Mouse (Mus musculus): ENCODE measurements around the gene Lrrc14b. TPM values are rescaled to one million over a fixed set of nuclear protein-coding genes. Genes with fewer than 3 reads are reported as not detected.
A peak's percentile ranks its signal among the peaks of the same experiment; 100 is the strongest.

Lrrc14b gene
- not detected in 2 replicates for polyA plus RNA-seq (2016; fragmentation: Nextera tagmentation; extraction: Ambion mirVana)

DNA sequence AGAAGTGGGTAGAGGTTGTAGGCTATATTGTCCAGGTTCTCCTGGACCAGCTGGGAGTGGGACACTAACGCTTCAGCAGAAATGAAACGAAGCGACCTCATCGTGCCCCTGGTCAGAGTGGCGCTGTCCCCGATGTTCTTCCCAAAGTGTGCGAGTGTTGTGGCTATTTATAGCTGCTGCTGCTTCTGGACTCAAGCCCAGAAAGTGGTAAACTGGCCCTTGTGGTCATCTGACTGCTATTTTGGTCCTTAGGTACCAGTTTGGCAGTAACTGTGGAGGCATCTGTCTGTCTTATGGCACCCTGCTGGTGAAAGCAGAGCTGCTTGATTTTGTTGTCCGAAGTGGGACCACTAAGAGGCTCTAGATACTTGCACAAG lies at the start of gene Lrrc14b:
TSS of gene Lrrc14b (minus strand) at position 147 of the 377 bp plus-strand sequence.
- ATAC-seq (ENCODE audit: low FRiP score, low read depth), result no peak
- no peak within 1 kb of the TSS for H3K4me2 ChIP-seq (replicated peaks)
- no peaks in the 10 kb centered on the region for H3K27me3 ChIP-seq
- H3K36me3 ChIP-seq, result peaks cover 22% of the 10 kb centered on the region; the same call in 1 of the 2 replicates
- no peak within 1 kb of the TSS for H3K4me3 ChIP-seq
- H3K9me3 ChIP-seq, result no peaks in the 10 kb centered on the region
- no peak within 1 kb of the TSS; the same call in 1 of the 2 replicates for H3K9ac ChIP-seq (replicated peaks)
- H3K4me1 ChIP-seq, result no peaks in the 10 kb centered on the region
- WGBS, result 86% methylated on average over 8 of the region's 8 CpGs
- H3K27ac ChIP-seq (replicated peaks), result no peak within 1 kb of the TSS

DNA sequence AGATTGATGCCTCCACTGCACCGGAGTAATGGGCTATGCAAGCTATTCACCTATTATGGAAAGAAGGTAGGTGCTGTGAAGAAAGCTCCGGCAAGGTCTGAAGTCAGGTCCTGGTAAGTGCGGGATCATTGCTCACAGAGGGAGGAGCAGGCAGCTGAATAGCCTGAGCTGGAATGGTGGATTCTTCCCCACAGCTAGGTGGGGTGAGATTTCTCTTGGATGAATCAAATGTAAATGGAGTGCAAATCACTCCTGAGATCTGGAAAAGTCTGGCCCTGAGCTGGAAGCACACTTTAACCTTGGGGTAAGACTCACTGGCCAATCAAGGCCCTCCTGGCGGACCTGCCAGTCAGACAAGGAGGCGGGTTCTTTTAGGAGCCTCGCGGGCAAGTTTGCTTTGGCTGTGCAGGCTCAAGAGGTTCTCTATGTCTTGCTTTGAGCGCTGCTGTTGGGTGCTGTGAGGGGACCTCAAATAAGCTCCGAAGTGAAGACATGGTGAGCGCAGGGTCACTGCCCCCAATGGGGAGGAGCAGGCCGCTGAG lies 35.6 kb upstream of the Lrrc14b start, which contains the start of gene Ftl1-ps1:
TSS of gene Ftl1-ps1 (plus strand) at position 397 of the 542 bp plus-strand sequence.
- H3K4me3 ChIP-seq, result no peak within 1 kb of the TSS
- no peaks in the 10 kb centered on the region for H3K4me1 ChIP-seq
- peak within 1 kb of the TSS; percentile 19; the same call in 1 of the 2 replicates for H3K4me2 ChIP-seq (replicated peaks)
- no peak for ATAC-seq (ENCODE audit: low FRiP score, low read depth)
- H3K9ac ChIP-seq (replicated peaks), result no peak within 1 kb of the TSS
- no peak within 1 kb of the TSS for H3K27ac ChIP-seq (replicated peaks)
- 11% methylated on average over 11 of the region's 11 CpGs for WGBS
- H3K36me3 ChIP-seq, result no peaks in the 10 kb centered on the region
- no peaks in the 10 kb centered on the region for H3K27me3 ChIP-seq
- H3K9me3 ChIP-seq, result no peaks in the 10 kb centered on the region

DNA sequence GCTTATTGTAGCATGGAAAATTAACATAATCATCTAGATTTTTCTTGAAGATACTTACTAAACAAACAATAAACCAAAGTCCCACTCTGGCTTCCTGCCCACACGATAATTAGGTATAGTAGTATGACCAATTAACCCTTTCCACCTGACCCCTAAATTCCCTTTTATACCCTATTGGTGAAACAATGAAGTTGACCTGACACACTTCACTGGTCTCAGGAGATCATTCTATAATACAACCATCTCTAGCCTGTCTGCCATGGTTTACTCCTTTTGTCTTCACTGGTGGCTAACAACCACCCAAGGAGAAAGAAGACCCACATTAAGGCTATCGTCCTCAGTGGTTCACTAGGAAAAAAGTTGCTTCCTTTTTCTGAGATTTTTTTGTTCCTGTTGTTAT lies 27.4 kb upstream of the Lrrc14b start:
- Histone ChIP-seq H3K4me1 (no peaks in the 10 kb centered on the region), H3K36me3 (no peaks in the 10 kb centered on the region), H3K9me3 (no peaks in the 10 kb centered on the region), H3K4me3 (no peak overlapping the region), H3K27me3 (no peaks in the 10 kb centered on the region), H3K9ac (replicated peaks) (no peak overlapping the region), H3K4me2 (replicated peaks) (no peak overlapping the region), H3K27ac (replicated peaks) (no peak overlapping the region)
- ATAC-seq (ENCODE audit: low FRiP score, low read depth), result peak; percentile 45; the same call in 1 of the 2 replicates
- 86% methylated on average over 2 of the region's 2 CpGs for WGBS

DNA sequence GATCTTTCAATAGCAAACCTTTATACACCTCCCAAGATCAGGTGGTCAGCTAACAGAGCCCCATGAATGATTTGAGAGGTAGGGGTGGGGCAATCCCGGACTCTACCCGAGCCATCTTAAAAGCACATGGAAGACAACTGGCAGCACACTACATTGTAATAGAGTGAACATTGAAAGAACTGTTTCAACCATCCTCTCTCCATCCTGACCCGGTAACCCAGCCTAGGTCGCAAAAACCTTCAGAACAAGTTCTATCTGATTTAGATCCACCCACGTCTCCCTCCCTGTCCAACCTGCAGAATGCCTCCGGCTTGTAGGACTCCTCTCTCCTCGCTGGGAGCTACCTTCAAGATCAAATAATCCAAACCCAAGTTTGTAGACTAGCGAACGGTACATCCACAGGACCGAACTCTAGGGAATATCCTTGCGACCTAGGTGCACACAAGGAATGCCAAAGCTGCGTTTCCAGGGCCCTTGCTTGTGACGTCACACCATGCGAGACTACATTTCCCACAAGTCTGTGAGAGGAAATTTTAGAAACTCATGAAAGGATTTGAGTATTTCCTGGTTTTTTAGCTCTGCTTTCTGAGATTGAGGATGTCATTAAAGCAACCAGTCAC lies 26.7 kb upstream of the Lrrc14b start, which contains the start of gene Zfp72:
TSS of gene Zfp72 (minus strand) at position 466 of the 620 bp plus-strand sequence.
- no peaks in the 10 kb centered on the region for H3K9me3 ChIP-seq
- peak within 1 kb of the TSS; percentile 49 for H3K4me3 ChIP-seq
- peak; percentile 86 for ATAC-seq (ENCODE audit: low FRiP score, low read depth)
- peak within 1 kb of the TSS; percentile 57 for H3K4me2 ChIP-seq (replicated peaks)
- 2% methylated on average over 14 of the region's 14 CpGs for WGBS
- peak within 1 kb of the TSS; percentile 46; the same call in 1 of the 2 replicates for H3K9ac ChIP-seq (replicated peaks)
- H3K4me1 ChIP-seq, result no peaks in the 10 kb centered on the region
- H3K27me3 ChIP-seq, result no peaks in the 10 kb centered on the region
- H3K27ac ChIP-seq (replicated peaks), result no peak within 1 kb of the TSS
- H3K36me3 ChIP-seq, result no peaks in the 10 kb centered on the region

DNA sequence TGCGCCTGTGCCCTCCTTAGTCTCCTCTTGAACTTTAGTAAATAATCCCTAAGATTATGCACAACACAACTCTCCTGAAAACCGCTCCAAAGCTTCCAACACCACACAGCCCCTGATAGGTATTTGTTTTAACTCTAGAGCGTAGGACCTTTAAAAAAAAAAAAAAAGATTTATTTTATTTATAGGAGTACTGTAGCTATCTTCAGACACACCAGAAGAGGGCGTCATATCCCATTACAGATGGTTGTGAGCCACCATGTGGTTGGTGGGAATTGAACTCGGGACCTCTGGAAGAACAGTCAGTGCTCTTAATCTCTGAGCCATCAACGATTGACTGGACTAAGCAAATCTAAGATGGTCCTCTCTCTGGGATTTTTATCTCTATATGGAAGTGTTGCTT lies 25.9 kb upstream of the Lrrc14b start:
- Histone ChIP-seq H3K4me1 (no peaks in the 10 kb centered on the region), H3K27me3 (no peaks in the 10 kb centered on the region)
- ATAC-seq (ENCODE audit: low FRiP score, low read depth), result no peak

DNA sequence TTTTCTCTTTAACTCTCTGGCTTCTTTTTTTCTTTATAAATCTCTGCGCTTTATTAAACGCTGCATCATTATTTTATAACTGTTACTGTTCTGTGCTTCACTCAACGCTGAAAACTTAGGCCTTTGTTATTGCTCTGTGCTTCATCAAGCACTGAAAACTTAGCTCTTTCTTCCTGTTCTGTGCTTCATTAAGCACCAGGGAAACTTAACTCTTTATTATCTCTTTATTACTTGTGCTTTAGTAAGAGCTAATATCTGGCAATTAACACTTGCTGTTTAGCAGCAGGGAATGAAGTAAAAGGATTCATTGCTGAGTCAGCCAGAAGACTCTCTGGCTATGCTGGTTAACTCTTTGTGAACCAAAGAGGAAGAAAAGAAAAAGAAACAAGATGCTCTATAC lies 18.5 kb upstream of the Lrrc14b start:
- Histone ChIP-seq H3K27me3 (no peaks in the 10 kb centered on the region), H3K4me1 (peaks cover 11% of the 10 kb centered on the region; the same call in 1 of the 2 replicates), H3K36me3 (no peaks in the 10 kb centered on the region), H3K4me2 (replicated peaks) (no peak overlapping the region), H3K9ac (replicated peaks) (no peak overlapping the region), H3K9me3 (no peaks in the 10 kb centered on the region), H3K27ac (replicated peaks) (no peak overlapping the region), H3K4me3 (no peak overlapping the region)
- no peak for ATAC-seq (ENCODE audit: low FRiP score, low read depth)
- WGBS, result 73% methylated on average over 3 of the region's 3 CpGs

More for the DNA sequence above, 25.9 kb upstream of the Lrrc14b start:
- Histone ChIP-seq H3K9ac (replicated peaks) (no peak overlapping the region), H3K36me3 (no peaks in the 10 kb centered on the region), H3K27ac (replicated peaks) (no peak overlapping the region), H3K4me3 (peak overlapping the region; percentile 49), H3K4me2 (replicated peaks) (peak overlapping the region; percentile 57), H3K9me3 (no peaks in the 10 kb centered on the region)
- 69% methylated on average over 6 of the region's 6 CpGs for WGBS

DNA sequence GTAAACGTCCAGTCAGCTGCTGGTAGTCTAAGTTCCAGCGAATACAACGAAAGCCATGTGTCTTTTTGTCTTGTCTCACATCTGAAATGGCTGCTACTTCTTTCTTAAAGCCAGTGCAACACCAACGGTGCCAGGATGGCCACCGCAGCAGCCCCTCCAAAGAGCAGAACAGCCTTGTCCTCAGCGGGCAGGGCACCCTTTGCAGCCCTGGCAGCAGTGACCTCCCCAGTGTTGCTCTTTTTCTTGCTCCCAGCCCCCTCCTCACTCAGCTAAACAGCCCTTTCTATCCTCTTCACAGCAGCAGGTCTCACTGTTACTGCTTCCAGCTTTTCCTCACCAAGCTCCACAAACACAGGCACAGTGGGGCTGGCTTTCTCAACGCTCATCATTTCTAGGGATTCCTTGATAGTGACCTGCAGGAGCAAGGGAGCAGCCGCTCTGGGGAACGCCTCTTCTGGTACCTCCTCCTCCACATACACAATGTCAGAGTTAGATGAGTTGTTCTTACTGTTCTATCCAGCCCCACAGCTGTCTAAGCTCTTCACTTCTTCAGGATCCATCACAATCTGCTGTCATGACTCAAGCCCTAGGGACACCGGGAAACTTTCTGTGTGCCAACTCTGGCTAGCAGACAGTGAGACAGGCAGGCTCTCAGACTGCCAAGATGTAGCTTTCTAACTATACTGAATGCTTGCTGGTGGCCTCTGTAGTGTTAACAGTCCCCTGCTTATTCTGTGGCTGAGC lies 17.9 kb upstream of the Lrrc14b start:
- no peak overlapping the region for H3K4me2 ChIP-seq (replicated peaks)
- no peak overlapping the region for H3K27ac ChIP-seq (replicated peaks)
- no peak for ATAC-seq (ENCODE audit: low FRiP score, low read depth)
- H3K9me3 ChIP-seq, result no peaks in the 10 kb centered on the region
- H3K4me3 ChIP-seq, result no peak overlapping the region
- H3K9ac ChIP-seq (replicated peaks), result no peak overlapping the region
- H3K36me3 ChIP-seq, result no peaks in the 10 kb centered on the region
- WGBS, result 83% methylated on average over 10 of the region's 10 CpGs
- H3K27me3 ChIP-seq, result no peaks in the 10 kb centered on the region
- H3K4me1 ChIP-seq, result peaks cover 11% of the 10 kb centered on the region; the same call in 1 of the 2 replicates

DNA sequence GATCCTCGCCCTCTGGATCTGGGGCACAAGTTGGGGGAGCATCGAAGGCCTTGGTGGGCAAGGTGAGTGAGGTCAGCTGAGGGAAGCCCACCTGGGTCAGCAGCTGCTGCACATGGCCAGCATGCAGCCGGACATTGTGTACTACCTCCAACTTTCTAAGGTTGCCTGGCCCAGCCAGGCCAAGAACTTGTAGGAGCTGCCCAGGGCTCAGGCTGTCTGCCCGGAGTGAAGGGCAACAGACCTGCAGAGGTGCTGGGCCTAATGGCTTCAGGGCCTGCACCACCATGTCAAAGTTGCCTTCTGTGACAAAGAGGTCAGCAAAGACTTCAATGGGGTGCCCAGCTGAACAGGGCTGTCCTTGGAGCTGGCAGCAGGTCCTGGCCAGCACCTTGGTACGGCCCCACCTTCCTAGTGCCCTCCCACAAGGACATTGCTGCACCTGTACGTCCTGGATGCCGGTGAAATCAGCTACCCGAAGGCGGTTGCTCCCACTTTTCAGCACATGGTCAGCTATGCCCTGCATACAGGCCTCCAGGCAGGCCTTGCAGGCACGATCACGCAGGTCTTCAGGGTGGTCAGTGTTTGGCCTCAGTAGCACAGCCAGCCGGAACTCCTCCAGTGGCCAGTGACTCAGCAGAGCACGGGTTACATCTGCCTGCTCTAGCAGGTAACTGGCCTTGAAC lies 488 bp downstream of the Lrrc14b start:
- Histone ChIP-seq H3K27ac (replicated peaks) (no peak overlapping the region), H3K4me1 (no peaks in the 10 kb centered on the region), H3K36me3 (peaks cover 27% of the 10 kb centered on the region), H3K9me3 (no peaks in the 10 kb centered on the region), H3K4me2 (replicated peaks) (no peak overlapping the region), H3K27me3 (no peaks in the 10 kb centered on the region), H3K9ac (replicated peaks) (no peak overlapping the region; the same call in 1 of the 2 replicates), H3K4me3 (no peak overlapping the region)
- WGBS, result 95% methylated on average over 13 of the region's 13 CpGs
- 0 out of 2 replicates have a peak, but pooled peaks have one; percentile 9 for ATAC-seq (ENCODE audit: low FRiP score, low read depth)

DNA sequence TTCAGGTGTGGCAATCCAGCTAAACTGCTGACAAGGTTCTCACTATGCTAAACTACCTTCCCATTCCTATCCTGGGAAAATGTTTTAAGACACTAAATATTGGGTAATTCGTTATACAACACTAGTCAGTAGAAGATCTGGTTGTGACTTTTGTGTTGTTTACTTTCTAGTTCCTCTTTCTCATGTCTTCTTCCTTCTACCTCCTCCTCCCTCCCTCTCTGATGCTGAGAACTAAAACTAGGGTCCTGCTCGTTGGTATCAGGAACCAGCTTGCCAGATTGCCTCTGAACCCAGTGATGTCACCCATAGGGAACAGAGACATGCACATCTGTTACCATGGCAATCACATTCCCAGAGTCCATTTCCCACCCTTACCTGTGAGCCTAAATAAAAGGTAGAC lies 1.6 kb downstream of the Lrrc14b start:
- 86% methylated on average over 2 of the region's 2 CpGs for WGBS
- Histone ChIP-seq H3K4me3 (no peak overlapping the region), H3K36me3 (peaks cover 37% of the 10 kb centered on the region), H3K4me1 (no peaks in the 10 kb centered on the region), H3K9ac (replicated peaks) (no peak overlapping the region), H3K27me3 (no peaks in the 10 kb centered on the region), H3K4me2 (replicated peaks) (no peak overlapping the region), H3K9me3 (no peaks in the 10 kb centered on the region), H3K27ac (replicated peaks) (no peak overlapping the region)
- no peak for ATAC-seq (ENCODE audit: low FRiP score, low read depth)

DNA sequence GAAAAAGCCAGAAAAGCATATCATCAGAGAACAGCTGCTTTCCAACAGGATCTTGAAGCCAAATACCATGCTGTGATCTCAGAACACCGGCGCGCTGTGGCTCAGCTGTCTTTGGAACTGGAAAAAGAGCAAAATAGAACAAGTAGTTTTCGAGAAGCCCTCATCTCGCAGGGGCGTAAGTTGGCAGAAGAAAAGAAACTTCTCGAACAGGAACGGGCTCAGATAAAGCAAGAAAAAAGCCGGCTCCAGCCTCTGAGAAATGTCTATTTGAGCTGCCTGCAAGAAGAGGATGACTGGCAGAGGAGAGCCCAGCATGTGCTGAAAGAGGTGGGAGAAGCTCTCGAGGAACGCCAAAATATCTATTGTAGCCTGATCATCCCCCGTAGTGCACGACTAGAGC lies 7.3 kb downstream of the Lrrc14b start:
- Histone ChIP-seq H3K9ac (replicated peaks) (no peak overlapping the region), H3K4me2 (replicated peaks) (no peak overlapping the region), H3K27ac (replicated peaks) (no peak overlapping the region), H3K4me3 (no peak overlapping the region), H3K36me3 (peaks cover 65% of the 10 kb centered on the region), H3K9me3 (no peaks in the 10 kb centered on the region), H3K4me1 (no peaks in the 10 kb centered on the region), H3K27me3 (no peaks in the 10 kb centered on the region)
- WGBS, result 94% methylated on average over 13 of the region's 13 CpGs
- ATAC-seq (ENCODE audit: low FRiP score, low read depth), result no peak

DNA sequence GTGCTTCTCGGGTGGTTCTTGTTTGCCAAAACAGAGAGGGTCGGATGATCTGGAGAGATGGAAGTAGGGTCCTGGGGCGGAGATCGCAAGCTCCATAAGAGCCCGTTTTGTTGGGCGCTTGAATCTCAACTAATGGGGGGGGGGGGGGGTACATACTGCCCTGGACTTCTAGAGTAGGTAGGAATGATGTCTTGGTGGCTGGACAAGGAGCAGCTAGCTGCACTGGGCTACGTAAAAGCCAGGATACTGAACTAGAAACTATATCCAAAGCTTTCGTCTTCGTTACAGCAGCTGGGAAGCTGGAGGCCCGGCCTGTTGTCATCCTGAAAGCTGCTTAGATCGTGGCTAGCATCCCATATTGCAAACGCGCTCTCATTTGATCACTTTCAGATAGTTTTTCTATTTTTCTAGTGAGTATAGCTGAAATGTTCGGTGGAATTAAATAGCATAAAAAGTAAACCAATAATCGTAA lies 13.3 kb downstream of the Lrrc14b start:
- Histone ChIP-seq H3K4me1 (peaks cover 20% of the 10 kb centered on the region), H3K4me3 (peak overlapping the region; percentile 83), H3K9ac (replicated peaks) (peak overlapping the region; percentile 92), H3K27me3 (no peaks in the 10 kb centered on the region), H3K27ac (replicated peaks) (peak overlapping the region; percentile 43; the same call in 1 of the 2 replicates), H3K36me3 (peaks cover 13% of the 10 kb centered on the region), H3K4me2 (replicated peaks) (peak overlapping the region; percentile 78), H3K9me3 (no peaks in the 10 kb centered on the region)
- peak; percentile 64 for ATAC-seq (ENCODE audit: low FRiP score, low read depth)
- WGBS, result 2% methylated on average over 15 of the region's 15 CpGs
